Mouse (Mus musculus): ENCODE data around the gene Ift46. TPM values are rescaled to one million over a fixed set of nuclear protein-coding genes. Genes with fewer than 3 reads are reported as not detected.

Gene Ift46
- total and polyA plus RNA-seq, 2 experiments from 2014 or later = 10.0 to 49.5 TPM

DNA sequence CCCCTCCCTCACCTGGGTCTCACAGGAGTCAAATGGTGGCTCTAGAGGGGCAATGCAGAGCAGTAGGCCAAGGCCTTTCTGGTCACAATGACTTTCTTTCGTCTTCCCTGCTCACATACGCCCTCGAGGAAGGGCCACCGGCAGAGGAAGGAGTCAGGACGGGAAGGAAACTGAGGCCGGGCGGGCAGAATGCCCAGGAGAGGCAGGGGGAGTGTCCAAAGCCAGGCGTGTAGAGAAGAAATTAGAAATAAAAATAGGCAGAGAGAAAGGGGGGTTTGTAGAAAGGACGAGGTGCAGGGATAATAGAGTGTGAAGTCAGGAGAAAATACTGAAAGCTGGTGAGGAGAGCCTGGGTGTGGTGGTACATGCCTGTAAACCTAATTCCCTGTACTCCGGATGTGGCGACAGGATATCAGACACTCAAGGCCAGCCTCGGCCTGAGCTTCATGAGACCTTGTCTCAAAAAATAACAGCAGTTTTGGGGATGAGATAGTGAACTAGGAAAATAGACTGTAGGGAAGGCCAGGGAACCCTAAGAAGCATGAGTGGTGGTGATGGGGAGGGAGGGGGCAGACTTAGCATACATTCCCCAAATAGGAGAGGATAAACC, 34.7 kb upstream of the Ift46 start:
- Histone ChIP-seq H3K36me3 (replicated peaks; ENCODE audit: control insufficient read depth, insufficient read depth, low read length) (no peaks in the 10 kb centered on the region; the same call in 1 of the 2 replicates), H3K4me3 (ENCODE audit: low read depth, low read length) (peak overlapping the region; percentile 57), H3K27ac (ENCODE audit: low read depth) (peak overlapping the region; percentile 80), H3K27me3 (ENCODE audit: control insufficient read depth, insufficient read depth, low read length) (no peaks in the 10 kb centered on the region), H3K4me2 (ENCODE audit: low read depth, low read length) (peak overlapping the region; percentile 78), H3K4me1 (ENCODE audit: control insufficient read depth, insufficient read depth) (peaks cover 7% of the 10 kb centered on the region; the same call in 1 of the 2 replicates), H3K9me3 (replicated peaks; ENCODE audit: control insufficient read depth, low read length) (no peaks in the 10 kb centered on the region), H3K9ac (replicated peaks; ENCODE audit: low read depth, low read length) (peak overlapping the region; percentile 51)
- no peak for TF ChIP-seq CTCF (IDR thresholded peaks at IDR 0.05; ENCODE audit: low read depth)
- TF ChIP-seq EP300 (IDR thresholded peaks at IDR 0.05; ENCODE audit: low read depth) = no peak
- 60% methylated on average over 12 of the region's 12 CpGs for WGBS
- ATAC-seq (ENCODE audit: insufficient read depth, low read depth) = no peak
- DNase-seq (ENCODE audit: low spot score) = no peak

DNA sequence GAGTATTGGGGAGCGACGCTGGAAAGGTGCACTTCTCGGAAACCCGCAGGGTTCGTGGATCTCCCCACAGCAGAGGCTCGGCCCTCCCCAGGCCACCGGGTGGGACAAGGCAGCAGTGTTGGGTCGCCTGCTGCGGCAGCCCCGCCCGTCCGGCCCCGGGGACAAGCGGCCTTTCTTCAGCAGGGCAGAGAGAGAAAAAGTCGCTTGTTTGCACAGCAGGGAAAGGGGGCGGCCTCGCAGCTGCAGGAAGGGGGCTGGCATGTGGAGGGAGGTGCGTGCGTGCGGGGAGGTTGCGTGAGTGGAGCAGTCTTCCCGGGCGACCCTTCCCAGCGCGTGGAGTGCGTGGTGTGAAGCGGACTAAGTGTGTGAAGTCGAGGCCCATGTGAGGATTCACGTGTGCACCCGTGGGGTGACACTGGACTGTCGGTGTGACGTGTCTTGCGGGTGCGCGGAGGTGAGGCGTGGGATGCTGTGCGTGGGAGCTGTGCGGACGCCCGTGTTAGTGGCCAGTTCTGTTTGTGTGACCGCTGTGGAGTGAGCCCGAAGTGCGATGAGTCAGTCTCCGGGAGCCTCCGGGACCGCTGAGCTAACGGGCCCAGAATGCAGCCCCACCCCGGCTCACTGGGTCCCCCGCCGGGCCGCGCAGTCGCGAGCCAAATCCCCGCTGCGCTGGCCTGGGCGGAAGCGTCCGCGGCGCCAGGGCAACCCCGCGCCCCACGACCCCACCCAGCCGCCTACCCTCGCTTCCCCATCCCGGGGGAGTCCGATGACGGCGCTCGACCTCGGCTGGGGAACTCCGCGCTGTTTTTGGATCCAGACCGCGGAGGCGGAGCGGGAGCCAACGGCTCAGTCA, 33.8 kb upstream of the Ift46 start:
- Histone ChIP-seq H3K27me3 (ENCODE audit: control insufficient read depth, insufficient read depth, low read length) (no peaks in the 10 kb centered on the region), H3K4me1 (ENCODE audit: control insufficient read depth, insufficient read depth) (peaks cover 7% of the 10 kb centered on the region; the same call in 1 of the 2 replicates), H3K36me3 (replicated peaks; ENCODE audit: control insufficient read depth, insufficient read depth, low read length) (no peaks in the 10 kb centered on the region; the same call in 1 of the 2 replicates), H3K4me3 (ENCODE audit: low read depth, low read length) (peak overlapping the region; percentile 57), H3K9me3 (replicated peaks; ENCODE audit: control insufficient read depth, low read length) (no peaks in the 10 kb centered on the region), H3K9ac (replicated peaks; ENCODE audit: low read depth, low read length) (peak overlapping the region; percentile 51), H3K4me2 (ENCODE audit: low read depth, low read length) (peak overlapping the region; percentile 78), H3K27ac (ENCODE audit: low read depth) (peak overlapping the region; percentile 80)
- ATAC-seq (ENCODE audit: insufficient read depth, low read depth) = peak; percentile 47
- DNase-seq (ENCODE audit: low spot score) = peak; percentile 57
- WGBS = 3% methylated on average over 79 of the region's 79 CpGs
- TF ChIP-seq CTCF (IDR thresholded peaks at IDR 0.05; ENCODE audit: low read depth) = no peak
- no peak for TF ChIP-seq EP300 (IDR thresholded peaks at IDR 0.05; ENCODE audit: low read depth)

DNA sequence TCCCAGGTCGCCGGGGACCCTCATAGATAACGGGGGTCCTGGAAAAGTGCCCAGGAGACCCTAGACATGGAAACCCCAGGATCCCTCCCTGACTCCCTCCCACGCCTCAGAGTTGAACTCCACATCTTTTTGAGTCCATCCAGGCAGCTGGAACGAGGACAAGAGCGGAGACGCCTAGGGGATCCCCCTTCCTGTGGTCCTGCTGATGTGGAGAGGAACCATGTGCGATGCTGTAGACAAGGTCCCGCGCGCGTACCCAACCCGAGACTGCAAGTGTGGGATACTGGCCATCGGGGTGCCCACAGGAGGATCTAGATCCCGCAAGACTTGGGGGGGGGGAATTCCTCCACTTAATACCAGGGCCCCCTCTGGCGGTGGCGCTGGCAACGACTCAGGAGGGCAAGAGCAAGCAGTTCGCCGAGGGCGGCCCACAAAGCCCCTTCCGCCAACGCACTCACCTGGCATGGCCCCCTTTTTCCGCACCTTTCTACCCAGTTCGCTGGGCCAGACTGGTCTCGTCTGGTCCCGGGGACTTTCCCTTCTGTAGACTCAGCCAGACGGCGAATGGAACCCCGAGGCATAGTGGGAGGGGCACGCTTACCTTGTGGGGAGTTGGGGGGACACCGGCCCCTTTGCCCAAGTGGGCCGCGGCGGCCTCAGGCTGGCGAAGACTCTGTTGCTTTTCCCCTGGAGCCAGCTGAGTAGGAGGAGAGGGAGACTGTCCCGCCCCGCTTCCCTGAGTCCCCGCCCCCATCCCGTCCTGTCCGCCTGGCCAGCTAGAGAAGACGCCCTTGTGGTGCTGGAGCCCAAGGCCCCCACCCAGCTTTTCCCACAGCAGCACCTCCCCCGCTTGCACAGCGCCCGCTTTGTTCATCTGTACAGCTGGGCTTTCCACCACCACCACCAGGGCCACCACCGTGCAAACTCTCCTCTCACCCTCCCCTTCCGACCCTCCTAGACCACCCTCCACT, 32.9 kb upstream of the Ift46 start, which contains the start of gene Phldb1:
Phldb1 (minus strand) TSS at position 675 of the 971 bp plus-strand sequence.
- TF ChIP-seq CTCF (IDR thresholded peaks at IDR 0.05; ENCODE audit: low read depth) = peak; percentile 54
- no peak; the same call in 1 of the 2 replicates for TF ChIP-seq EP300 (IDR thresholded peaks at IDR 0.05; ENCODE audit: low read depth)
- Histone ChIP-seq H3K4me3 (ENCODE audit: low read depth, low read length) (peak within 1 kb of the TSS; percentile 57), H3K4me1 (ENCODE audit: control insufficient read depth, insufficient read depth) (peaks cover 7% of the 10 kb centered on the region; the same call in 1 of the 2 replicates), H3K9ac (replicated peaks; ENCODE audit: low read depth, low read length) (peak within 1 kb of the TSS; percentile 51), H3K4me2 (ENCODE audit: low read depth, low read length) (peak within 1 kb of the TSS; percentile 78), H3K36me3 (replicated peaks; ENCODE audit: control insufficient read depth, insufficient read depth, low read length) (no peaks in the 10 kb centered on the region; the same call in 1 of the 2 replicates), H3K9me3 (replicated peaks; ENCODE audit: control insufficient read depth, low read length) (no peaks in the 10 kb centered on the region), H3K27me3 (ENCODE audit: control insufficient read depth, insufficient read depth, low read length) (no peaks in the 10 kb centered on the region), H3K27ac (ENCODE audit: low read depth) (peak within 1 kb of the TSS; percentile 80)
- DNase-seq (ENCODE audit: low spot score) = peak; percentile 86
- 1% methylated on average over 46 of the region's 47 CpGs for WGBS
- peak; percentile 73 for ATAC-seq (ENCODE audit: insufficient read depth, low read depth)

DNA sequence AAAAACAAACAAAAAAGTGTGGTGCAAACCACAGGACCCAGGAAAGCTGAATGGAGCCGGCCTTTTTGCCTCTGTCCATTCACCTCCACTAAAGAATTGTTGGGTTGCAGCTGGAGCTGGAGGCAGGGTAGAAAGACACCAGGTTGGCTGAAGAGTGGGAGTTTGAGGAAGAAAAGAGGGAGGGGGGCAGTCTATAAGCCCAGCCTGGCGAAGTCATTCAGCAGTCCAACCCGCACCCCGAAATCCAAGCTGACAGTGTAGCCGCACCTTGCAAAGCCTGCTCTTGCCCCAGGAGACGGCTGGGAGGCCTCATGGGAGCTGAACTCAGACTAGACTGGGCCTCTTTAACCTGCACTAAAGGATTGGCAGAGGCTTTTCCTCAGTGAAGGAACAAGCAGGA, 31.8 kb upstream of the Ift46 start:
- Histone ChIP-seq H3K27me3 (ENCODE audit: control insufficient read depth, insufficient read depth, low read length) (no peaks in the 10 kb centered on the region), H3K9ac (replicated peaks; ENCODE audit: low read depth, low read length) (no peak overlapping the region), H3K9me3 (replicated peaks; ENCODE audit: control insufficient read depth, low read length) (no peaks in the 10 kb centered on the region), H3K4me1 (ENCODE audit: control insufficient read depth, insufficient read depth) (peaks cover 7% of the 10 kb centered on the region; the same call in 1 of the 2 replicates), H3K4me2 (ENCODE audit: low read depth, low read length) (no peak overlapping the region), H3K36me3 (replicated peaks; ENCODE audit: control insufficient read depth, insufficient read depth, low read length) (no peaks in the 10 kb centered on the region), H3K4me3 (ENCODE audit: low read depth, low read length) (no peak overlapping the region), H3K27ac (ENCODE audit: low read depth) (no peak overlapping the region)
- no peak for TF ChIP-seq CTCF (IDR thresholded peaks at IDR 0.05; ENCODE audit: low read depth)
- no peak for TF ChIP-seq EP300 (IDR thresholded peaks at IDR 0.05; ENCODE audit: low read depth)
- no peak for DNase-seq (ENCODE audit: low spot score)
- no peak for ATAC-seq (ENCODE audit: insufficient read depth, low read depth)
- WGBS = 89% methylated on average over 6 of the region's 6 CpGs

DNA sequence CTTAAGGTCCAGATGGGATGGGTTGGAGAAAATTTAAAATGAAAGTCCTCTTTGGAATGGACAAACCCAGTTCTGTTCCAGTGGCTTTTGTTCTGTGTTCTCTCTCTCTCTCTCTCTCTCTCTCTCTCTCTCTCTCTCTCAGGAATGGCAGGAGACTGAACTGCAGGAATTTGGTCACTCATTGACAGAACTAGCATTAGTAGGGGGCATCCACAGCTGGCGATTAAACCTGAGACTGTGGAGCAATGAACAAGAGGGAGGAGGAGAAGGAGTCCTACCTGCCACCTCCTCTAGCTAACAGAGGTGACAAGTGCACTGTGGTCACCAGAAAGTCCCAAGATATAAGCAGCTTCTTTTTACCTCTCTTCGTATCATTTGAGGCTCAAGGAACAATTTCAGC, 31.4 kb upstream of the Ift46 start:
- H3K4me1 ChIP-seq (ENCODE audit: control insufficient read depth, insufficient read depth) = peaks cover 7% of the 10 kb centered on the region; the same call in 1 of the 2 replicates
- ATAC-seq (ENCODE audit: insufficient read depth, low read depth) (no peak), DNase-seq (ENCODE audit: low spot score) (no peak)
- H3K27me3 ChIP-seq (ENCODE audit: control insufficient read depth, insufficient read depth, low read length) = no peaks in the 10 kb centered on the region
- no peak for TF ChIP-seq EP300 (IDR thresholded peaks at IDR 0.05; ENCODE audit: low read depth)
- TF ChIP-seq CTCF (IDR thresholded peaks at IDR 0.05; ENCODE audit: low read depth) = no peak
- H3K27ac ChIP-seq (ENCODE audit: low read depth) = 0 out of 2 replicates have a peak overlapping the region, but pooled peaks have one; percentile 78
- no peak overlapping the region for H3K4me2 ChIP-seq (ENCODE audit: low read depth, low read length)
- H3K9me3 ChIP-seq (replicated peaks; ENCODE audit: control insufficient read depth, low read length) = no peaks in the 10 kb centered on the region
- H3K4me3 ChIP-seq (ENCODE audit: low read depth, low read length) = no peak overlapping the region
- no peak overlapping the region for H3K9ac ChIP-seq (replicated peaks; ENCODE audit: low read depth, low read length)
- WGBS = 71% methylated on average over 2 of the region's 2 CpGs
- no peaks in the 10 kb centered on the region for H3K36me3 ChIP-seq (replicated peaks; ENCODE audit: control insufficient read depth, insufficient read depth, low read length)
